Mouse (Mus musculus) thymus, adult 2 months (tissue): Measurements from ENCODE around the gene 1700037H04Rik.

ENCODE experiments used
- CTCF ChIP-seq: fragments of 200-500 bp; IDR thresholded peaks from 2 replicates; pipeline ENCODE4 v1.5.1; 2012; ENCODE audit warnings: mild to moderate bottlenecking, control low read depth, low read length, moderate library complexity, borderline replicate concordance; ENCODE audit not compliant: control insufficient read depth, poor library complexity, insufficient read depth; ENCODE audit errors: extremely low read depth
- POLR2A ChIP-seq: fragments of 200-500 bp; IDR thresholded peaks from 2 replicates; pipeline ENCODE4 v1.6.1; 2012; ENCODE audit warnings: mild to moderate bottlenecking, low read length, control low read depth, moderate library complexity; ENCODE audit not compliant: control insufficient read depth, poor library complexity, insufficient read depth; ENCODE audit errors: extremely low read depth

DNA sequence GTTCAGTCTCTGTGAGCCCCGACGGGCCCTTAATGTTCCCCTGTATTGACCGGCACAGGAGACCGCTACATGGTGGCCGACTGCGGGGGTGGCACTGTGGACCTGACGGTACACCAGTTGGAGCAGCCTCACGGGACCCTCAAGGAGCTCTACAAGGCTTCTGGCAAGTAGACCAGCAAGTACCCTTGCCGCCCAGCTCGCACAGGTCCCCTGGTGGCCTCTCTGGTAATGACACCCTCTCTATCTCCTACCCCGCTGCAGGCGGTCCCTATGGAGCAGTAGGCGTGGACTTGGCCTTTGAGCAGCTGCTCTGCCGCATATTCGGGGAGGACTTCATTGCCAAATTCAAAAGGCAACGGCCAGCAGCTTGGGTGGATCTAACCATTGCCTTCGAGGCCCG, 17.3 kb downstream of the 1700037H04Rik start:
- TF ChIP-seq POLR2A (no peak), CTCF (peak; percentile 65; the same call in 1 of the 2 replicates)
